Mouse (Mus musculus) adrenal gland, postnatal 36 days (tissue): ENCODE data around the gene Pde4dip. TPM values are rescaled to one million over a fixed set of nuclear protein-coding genes. Genes with fewer than 3 reads are reported as not detected.

ENCODE experiments used
- DNase-seq, 2 experiments: peaks; one replicate each; pipeline ENCODE4 v3.0.0; 2021; ENCODE audit warnings: mixed read lengths in 1 of 2
- long read RNA-seq, 2 experiments: library from polyadenylated mRNA; stranded (forward); transcript quantifications; one replicate each; pipeline ENCODE4 v2.0.0; 2021; ENCODE audit warnings: borderline sequencing depth in 2 of 2
- total RNA-seq, 2 experiments: library from RNA; stranded (reverse); gene quantifications; 2 replicates each; pipeline ENCODE4 v1.2.3; 2021

Gene Pde4dip
- 10 to 100 TPM; 25.3 to 28.1 TPM for total RNA-seq
- long read RNA-seq, experiment 1, full-length matches to known transcripts, result 6 of 20 reads
- long read RNA-seq, experiment 1, partial matches to known transcripts, result 10 of 20 reads
- long read RNA-seq, experiment 1, other reads (novel, unspliced or antisense), result 4 of 20 reads
- long read RNA-seq, experiment 2, partial matches to known transcripts, result 4 of 6 reads
- long read RNA-seq, experiment 2, other reads (novel, unspliced or antisense), result 2 of 6 reads

DNA sequence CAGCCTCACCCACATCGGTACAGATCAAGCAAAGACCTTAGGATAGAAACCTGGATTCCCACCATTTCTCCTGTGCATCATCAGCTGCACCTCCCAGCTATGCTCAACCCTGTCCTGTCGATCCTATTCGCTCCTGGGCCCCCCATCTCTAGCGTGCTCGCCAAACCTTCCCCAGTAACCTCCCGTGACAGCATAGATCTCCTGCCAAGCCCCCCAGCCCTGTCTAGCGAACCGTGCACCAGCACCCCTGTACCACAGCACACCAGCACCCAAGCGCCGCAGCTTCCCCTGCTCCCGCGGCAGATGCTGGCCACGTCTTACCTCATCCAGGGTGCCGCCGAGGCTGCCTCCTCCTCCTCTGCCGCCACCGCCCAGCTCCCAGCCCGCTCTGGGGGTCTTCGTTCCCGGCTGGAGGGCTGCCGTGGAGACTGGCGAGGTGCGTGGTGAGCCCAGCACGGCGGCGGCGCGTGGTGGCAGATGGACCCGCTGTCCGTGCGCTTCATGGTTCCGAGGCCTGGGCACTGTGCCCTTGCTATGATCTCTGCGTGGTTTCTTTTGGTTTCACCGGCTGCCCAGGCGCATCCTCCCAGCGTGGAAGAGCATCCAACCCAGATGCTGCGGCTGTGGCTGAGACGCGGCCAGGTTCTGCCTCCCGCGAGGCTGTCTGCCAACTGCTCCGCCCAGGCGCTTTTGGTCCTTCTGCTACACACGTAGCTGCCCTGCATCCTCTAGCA lies at the start of gene Pde4dip:
Pde4dip (minus strand) TSS at position 540 of the 734 bp plus-strand sequence.
- DNase-seq, result peak in 1 of 2 experiments; percentile 8

DNA sequence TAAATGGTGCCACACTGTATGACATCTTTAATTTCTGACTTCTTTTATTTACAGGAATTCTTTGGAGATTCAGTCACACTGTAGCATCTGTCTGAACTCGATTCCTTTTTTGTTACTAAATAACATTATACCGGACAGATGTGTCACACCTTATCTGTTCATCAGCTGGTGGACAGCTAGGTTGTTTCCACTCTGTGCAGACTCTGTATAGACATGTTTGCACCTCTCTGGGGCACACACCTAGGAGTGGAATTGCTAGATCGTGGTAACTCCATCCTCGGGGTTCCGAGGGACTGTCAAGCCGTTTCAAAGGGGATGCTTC lies 49.4 kb upstream of the Pde4dip start:
- no peak for DNase-seq

DNA sequence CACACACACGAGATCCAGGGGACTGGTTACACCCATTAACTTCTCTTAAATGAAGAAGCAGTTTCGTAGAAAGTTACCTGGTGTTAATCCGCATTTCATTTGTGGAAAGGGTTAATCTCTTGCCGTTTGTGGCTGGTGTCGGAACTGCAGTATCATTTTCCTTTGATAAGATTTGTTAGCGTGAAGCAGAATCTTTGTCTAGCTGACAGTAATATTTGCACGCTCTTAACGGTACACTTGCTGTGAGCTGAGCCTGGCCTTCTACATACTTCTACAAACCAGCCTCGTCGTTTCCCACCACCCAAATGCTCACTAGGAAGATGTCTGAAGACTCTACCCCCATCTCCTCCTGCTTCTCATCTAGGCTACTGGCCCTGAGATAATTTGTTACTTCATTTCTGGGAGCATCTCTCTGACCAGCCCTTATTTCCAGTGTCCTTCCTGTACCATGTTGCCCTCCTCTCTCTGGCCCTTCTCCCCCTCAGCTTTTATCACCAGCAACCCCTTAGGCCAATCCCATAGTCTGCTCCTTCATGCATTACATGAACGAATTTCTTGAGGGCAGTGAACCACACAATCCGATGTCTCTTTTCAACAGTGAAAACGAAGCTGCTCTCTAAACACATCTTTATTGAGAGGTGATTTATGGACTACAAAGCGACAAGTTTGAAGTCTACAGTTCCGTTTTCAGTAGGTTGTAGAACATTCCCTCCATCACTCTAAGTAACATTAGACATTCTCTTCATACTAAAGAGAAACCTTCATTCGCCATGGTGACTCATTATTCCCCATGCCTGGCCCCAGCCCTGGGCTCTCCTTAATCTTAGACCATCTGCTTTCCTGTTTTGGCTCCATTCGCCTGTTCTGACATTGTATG lies 48.8 kb upstream of the Pde4dip start:
- no peak for DNase-seq

DNA sequence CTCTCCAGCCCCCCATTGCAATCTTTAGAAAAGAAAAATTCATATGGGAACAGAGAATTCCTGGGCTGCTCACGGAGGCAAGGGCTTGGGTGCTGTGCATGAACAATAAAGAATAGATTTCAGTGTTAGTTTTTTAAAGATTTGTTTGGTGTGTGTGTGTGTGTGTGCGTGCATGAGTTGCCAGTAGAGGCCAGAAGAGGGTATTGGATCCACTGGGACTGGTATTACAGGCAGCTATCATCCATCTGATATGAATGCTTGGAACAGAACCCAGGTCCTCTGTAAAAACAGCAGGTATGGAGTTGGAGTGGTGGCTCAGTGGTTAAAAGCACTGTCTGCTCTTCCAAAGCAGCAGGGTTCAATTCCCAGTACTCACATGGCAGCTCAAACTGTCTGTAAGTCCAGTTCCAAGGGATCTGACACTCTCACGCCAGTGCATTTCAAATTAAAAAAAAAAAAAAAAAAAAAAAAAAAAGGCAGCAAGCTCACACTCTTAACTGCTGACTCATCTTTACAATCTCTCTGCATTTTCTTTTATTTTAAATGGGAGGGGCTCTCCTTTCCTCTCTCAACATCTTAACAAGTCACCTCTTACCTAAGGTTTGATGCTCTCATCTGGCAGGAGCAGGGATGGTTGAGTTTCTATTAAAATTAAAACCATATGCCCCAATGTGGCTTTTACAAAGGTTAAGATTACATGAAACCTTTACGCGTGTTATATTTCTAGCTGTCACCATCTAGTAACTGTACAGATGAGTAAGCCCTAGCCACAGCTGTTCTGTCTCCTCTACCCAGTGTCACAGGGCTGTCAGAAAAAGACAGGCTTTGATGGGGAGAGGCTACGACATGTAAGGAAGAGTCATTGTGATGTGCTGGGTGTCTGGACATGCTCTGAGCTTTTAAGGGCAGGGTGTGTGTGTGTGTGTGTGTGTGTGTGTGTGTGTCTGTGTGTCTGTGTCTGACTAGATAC lies 46.1 kb upstream of the Pde4dip start:
- no peak for DNase-seq

DNA sequence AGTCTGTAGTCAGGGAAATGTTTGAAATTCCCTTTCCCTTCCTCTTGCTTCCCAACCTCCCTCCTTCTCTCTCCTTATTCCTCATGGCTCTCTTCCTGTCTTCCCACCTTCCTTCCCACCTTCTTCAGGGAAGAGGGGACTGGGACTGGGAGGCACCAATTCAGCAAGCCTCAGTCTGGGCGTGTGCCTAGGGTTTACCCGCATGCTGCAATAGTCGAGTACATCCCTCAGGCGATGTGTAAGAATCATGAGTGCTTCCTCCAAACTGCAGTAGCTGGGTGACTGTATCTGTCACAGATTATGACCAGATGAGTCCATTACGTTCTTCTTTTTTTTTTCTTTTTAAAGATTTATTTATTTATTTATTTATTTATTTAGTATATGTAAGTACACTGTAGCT lies 45.3 kb upstream of the Pde4dip start:
- no peak for DNase-seq

DNA sequence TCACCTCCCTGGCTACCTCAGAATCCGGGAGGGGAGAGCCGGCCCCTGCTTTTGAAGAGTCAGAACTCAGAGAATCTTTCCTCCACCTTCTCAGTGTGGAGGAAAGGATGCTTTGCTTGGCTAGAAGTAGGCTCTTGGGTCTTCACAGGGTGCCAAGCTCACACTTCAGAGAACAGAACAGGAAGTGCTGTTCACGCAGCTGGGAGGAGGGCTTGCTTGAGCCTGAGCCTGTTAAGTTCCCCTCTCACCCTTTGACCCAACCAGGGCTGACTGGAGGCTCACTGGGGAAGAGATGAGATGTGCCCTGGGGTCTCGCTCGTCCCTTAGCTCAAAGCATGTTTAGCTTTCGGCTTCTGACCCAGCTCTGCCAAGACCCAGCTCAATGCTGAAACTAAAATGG lies 44.7 kb upstream of the Pde4dip start:
- no peak for DNase-seq

DNA sequence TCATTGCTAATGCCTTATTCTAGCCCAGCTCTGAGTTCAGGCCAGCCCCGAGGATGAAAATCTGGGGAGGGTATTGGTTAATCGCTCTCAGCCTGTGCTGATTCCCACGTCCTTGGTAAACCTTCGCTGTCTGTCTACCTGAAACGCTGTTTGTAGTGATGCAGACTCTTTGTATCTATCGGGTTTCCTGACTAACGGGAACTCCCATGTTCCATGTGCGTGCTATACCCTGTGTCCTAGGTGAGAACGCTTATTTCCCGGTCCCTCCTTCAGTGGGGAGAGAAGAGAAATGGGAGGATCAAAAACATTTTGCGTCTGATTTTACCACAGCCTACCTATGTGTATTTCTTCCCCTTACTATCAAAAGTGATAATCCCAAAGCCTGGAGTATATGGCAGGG lies 44.3 kb upstream of the Pde4dip start:
- no peak for DNase-seq

DNA sequence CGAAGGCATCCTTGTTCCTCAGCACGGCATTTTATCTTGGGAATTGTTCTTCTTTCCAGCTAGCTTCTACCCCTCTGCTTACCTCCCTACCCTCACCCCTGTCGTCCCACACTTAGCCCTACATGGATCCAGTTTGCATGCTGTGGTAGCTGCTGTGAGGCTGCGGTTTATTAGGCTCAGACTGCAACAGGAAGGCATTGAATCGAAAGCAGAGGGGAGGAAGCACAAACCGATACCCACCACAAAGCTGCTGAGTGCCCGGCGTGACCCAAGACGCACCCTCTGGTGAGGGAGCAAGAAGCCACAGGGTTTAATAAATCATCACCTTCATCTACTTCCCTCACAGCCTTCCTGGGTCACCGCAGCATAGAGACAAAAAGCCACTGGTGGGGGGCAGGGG lies 43.6 kb upstream of the Pde4dip start:
- DNase-seq, result no peak

DNA sequence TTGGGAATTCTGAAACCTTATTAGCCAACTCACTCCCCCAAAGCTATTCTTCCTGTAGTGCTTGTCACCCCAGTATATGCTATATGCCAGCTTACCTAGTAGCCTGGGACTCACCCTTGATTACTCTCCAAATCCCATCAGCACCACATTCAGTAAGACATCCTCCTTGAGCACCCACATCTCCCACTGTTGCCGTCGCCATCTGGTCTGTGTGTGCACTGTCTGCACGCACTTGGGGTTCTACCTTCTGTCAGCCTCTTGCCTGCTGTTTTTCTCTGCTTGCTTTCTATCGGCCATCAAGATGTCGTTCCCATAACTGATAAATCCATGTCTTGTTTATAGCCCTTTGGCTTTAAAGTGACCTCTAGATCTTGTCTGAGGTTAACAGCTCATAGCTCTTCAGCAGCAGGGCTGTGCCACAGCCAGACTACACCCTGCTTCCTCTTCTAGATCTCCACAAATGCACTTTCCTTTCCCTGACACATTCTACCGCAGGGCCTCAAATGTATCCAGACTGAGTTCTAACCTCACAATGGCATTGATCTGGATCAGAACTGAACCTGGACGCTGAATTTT lies 42.9 kb upstream of the Pde4dip start:
- no peak for DNase-seq

DNA sequence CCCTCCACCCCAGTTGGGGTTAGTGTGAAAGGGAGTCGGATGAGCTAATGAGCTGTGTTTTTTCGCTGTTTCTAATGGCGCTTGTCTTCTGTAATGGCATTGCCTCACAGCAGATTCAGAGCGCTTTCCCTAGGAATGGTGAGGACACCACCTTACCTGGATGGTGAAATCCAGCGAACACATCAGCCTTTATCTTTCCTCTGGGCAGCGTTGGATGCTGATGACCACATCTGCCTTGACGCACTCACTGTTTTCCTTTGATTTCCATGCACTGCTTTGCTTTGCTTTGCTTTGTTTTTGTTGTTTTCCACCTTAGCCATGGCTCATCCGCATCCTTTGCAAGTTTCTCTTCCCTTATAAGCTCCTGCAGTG lies 42.3 kb upstream of the Pde4dip start:
- no peak for DNase-seq

DNA sequence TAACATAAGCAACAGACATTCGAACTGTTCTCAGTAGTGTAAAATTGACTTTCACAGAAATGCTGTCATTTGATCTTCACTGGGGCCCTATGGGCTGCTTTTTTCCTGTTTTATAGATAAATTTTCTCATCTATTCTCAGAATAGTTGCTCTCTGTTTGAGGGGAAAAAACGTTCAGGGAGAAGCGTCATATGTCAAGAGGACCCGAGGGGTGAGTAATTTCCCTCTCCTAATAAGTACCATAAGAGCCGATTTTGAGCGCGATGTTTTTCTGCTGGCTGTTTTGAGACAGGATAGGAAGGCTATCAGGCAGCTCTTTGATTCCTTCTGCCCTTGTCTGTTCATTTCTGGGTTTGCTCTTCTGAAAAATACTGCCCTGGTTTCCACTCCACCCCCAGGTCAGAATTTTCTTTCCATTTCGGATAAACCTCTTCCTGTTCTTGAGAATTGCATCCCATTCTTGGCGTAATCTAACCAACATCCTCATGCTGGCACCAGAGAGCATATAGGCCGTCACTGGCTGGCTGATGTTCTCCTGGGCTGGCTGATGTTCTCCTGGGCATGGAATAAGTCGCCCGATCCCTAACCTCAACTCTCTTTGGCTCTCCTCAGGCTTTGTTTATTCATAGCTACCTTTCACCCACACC lies 41.8 kb upstream of the Pde4dip start:
- DNase-seq, result no peak

DNA sequence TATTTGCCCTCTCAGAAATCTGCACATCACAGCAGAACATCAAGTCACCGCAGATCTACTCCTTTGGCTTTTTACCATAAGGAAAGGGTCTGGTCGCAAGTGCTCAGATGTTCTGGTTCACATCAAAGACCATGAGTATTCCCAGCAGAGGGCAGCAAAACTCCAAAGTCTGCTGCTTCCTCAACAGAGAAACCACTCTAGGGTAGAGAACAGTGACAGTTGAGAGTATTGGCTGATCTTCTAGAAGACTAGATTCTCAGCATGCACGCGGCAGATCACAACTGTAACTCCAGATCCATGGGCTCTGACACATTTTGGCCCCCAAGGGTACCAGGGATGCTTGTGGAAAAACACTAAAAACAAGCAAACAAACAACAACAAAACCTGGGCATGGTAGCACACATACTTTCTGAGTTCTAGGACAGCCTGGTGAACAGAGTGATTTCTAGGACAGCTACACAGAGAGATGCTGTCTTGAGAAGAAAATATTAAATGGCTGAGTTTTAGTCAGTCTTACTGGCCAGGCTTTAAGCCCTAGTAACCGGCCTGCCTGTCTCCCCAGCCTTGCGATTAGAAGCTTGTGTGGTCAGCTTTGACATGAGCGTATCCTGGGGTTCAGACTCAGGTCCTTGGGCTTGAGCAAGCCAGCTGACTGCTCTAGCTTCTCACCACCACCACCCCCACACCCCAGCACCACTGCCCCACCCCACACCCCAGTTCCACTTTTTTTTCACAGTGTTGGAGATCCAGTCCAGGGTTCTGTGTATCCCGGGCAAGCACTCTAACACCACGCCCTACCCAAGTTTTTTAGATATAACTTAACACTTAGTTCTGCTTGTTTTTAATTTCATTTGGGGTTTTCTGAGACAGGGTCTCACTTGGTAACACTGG lies 40.7 kb upstream of the Pde4dip start:
- peak; percentile 73 to 86 for DNase-seq

DNA sequence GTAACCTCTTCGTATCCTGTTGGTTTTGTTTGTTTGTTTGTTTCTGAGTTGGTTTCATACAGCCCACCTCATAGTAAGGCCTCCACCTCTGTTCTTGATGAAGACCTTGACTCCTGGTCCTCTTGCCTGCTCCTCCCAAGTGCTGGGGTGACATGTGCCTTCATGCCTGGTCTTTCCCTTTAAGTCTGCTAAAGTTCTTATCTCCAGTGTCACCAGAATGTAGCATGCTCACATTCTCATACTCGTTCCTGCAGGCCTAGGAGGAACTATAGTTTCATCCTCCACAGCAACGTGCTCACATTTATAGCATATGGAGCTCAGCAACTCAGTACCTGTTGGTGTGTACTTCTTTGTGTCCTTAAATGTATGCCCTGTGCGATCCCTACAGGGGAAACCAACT lies 38.8 kb upstream of the Pde4dip start:
- DNase-seq, result no peak

DNA sequence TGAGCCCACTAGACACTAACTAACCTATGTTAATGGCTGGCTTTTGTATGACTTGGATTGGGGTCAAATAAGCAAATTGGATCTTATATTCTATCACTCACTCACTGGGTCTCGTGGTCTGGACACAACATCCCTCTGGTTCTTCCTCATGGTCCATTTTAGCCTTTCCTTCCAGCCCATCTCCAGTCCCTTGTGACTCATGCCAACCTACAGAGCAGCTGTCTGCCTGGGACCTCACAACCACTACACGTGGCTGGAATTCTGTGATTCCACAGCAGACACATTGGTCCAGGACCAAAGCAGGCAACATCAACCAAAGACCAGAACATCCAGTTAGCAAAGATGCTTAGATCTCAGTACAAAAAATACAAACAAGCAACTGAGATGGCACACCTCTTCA lies 36.7 kb upstream of the Pde4dip start:
- DNase-seq, result no peak

DNA sequence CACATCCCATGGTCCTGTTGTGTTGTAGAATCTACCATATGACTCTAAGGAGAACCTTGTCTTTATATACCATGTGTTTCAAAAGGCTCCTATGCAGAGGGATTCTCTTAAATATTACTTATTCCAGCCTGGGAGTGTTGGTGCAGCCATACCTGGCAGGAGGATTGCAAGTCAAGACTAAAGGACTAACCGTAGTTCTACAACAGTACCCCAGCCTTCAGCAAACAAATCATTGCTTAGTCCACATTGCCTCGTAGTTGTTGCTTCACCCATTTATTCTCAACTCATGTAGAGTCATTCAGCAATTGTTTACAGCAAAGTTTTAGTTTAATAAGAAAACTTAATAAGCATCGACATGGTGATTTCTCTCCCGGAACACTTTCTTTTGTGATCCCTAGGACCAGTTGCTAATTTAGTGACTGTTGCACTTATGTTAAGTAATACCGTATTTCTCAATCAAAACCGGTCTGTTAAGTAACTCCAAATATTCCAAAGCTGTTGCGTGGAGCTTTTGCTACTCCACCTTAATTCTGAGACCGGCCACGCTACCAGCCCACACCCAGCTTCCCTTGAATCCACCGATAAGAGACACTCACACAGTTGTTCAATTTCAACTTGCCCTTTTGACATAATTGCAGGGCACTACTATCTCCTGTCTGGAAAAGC lies 30.5 kb upstream of the Pde4dip start:
- no peak for DNase-seq

DNA sequence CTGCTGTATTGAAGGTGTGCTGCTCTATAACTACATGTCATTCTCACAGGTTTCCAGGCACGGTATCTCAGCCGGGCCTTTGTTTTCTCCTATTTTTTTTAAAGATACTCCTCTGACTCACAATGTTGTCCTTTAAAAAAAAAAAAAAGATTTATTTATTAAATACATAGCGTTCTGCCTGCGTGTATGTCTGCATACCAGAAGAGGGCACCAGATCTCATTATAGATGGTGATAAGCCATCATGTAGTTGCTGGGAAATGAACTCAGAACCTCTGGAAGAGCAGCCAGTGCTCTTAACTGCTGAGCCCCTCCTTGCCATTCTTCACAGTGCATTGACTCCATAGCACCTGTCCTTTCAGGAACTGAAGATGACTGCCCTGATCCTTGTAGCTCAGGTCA lies 26.6 kb upstream of the Pde4dip start:
- no peak for DNase-seq

DNA sequence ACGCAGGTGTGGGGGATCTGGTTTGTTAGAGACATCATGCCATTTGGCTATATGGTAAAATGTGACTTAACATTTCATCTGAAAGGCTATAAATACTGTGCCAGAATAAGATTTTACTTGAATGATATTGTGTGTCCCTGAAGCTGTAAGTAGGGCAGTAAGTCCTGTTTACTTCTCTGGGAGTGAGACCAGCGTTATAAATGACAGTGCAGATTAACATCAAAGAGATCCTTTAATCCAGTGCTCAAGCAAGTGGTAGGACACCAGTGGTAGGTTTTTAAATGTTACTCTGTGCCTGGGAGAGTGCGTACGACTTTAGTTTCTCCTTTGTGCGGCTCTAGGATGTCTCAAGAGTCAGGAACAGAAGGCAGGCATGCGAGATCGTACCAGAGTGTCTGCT lies 22.6 kb upstream of the Pde4dip start:
- no peak for DNase-seq

DNA sequence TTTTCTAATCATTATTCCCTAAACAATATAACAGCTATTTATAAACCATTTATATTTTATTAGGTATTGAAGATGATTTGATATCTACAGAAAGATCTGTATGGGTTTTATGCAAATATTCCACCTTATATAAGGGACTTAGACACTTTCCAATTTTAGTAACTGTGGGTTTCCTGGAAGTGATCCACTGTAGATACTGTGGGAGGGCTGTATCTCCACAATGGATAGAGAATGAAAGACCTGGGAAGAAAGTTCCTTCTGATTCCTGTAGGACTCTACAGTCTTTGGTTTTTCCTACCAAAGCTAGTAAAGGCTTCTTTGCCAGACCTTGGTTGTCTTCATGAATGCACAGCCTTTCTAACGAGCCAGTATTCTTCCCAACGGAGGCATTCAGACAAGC lies 21.2 kb upstream of the Pde4dip start:
- DNase-seq, result no peak

DNA sequence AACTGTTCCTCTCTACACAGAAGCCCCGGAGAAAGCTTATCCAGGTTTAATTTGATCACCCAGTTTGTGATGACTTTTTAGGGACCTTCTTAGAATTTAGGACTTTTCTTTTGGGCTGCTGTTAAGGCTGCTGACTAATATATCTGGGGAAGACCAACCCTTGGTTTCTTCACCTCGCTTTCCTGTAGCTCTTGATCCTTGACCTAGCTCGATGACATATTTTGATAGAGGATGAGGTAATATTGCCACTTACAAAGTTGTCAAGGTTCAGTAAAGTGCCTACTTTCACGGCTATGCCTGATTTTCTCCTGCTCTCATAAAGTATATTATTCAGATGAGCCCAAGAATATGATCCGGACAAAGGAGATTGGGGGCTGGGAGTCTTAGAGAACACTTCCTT lies 13.1 kb upstream of the Pde4dip start:
- DNase-seq, result no peak
